Mouse (Mus musculus) brain, embryonic 14.5 days (tissue): ENCODE results near the gene Astn1.

Source experiments
- CTCF ChIP-seq: fragments of 200-500 bp; IDR thresholded peaks from 2 replicates; pipeline ENCODE4 v1.5.1; 2012; ENCODE audit warnings: inconsistent platforms, mild to moderate bottlenecking, moderate library complexity, borderline replicate concordance; ENCODE audit not compliant: insufficient read depth, insufficient read length; ENCODE audit errors: extremely low read depth
- POLR2A ChIP-seq: fragments of 200-500 bp; IDR thresholded peaks from 2 replicates; pipeline ENCODE4 v1.6.1; 2012; ENCODE audit warnings: mild to moderate bottlenecking, inconsistent platforms, borderline replicate concordance; ENCODE audit not compliant: poor library complexity, insufficient read depth, insufficient read length, severe bottlenecking; ENCODE audit errors: extremely low read depth

DNA sequence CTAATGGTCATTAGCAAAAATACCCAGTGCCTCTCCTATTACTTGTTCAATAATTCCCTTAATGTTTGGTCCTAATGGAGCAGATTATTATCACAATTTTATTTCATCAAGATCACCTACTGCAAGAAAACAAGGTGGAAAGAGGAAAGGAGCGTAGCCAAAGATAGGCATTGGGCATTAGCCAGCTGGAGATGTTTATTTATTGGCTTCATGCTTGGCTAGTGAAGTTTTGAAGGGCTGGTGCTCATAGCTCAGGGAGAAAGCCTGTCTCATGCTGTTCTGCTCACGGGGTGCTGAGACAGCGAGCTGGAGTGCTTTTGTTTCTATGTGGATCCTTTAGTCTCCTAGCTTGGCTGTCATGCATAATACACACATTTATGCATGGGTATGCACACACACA lies 131.2 kb downstream of the Astn1 start:
- TF ChIP-seq CTCF (no peak), POLR2A (no peak)
